In genomic region chr10:25432351-25432750, GRCm38 (mm10) we compare ENCODE assay signal across 8 mouse cellular contexts.
DNase-seq lines count a peak whose midpoint lies in the region; ATAC-seq lines count a peak whose summit lies in the region.
"Had no signal": no experiment of that assay in that cellular context is flagged by ENCODE, and none has a peak within 500 bp of the region (broad histone marks: within the 10 kb centered on the region; RNA-seq: fewer than 3 reads in every experiment).

No protein-coding gene starts in this region.

- H3K4me3 ChIP-seq in lung, embryonic 16.5 days (ENCODE audit: low read length), result peak overlapping the region; percentile 29
- H3K4me3 ChIP-seq in hindbrain, embryonic 14.5 days (replicated peaks; ENCODE audit: low read length), result no peak overlapping the region
- H3K4me3 ChIP-seq: neural tube, embryonic 13.5 days had no signal

- no peak overlapping the region; the same call in 1 of the 2 replicates for H3K9ac ChIP-seq in lung, embryonic 16.5 days (ENCODE audit: low read length)
- no peak overlapping the region for H3K9ac ChIP-seq in hindbrain, embryonic 14.5 days
- H3K9ac ChIP-seq: neural tube, embryonic 13.5 days had no signal

- 12% methylated on average over 10 of the region's 10 CpGs for WGBS in lung, embryonic 16.5 days
- WGBS in hindbrain, embryonic 14.5 days, result 66% methylated on average over 10 of the region's 10 CpGs

- no peaks in the 10 kb centered on the region for H3K36me3 ChIP-seq in lung, embryonic 16.5 days (ENCODE audit: control insufficient read depth, insufficient read depth, low read length)
- no peaks in the 10 kb centered on the region for H3K36me3 ChIP-seq in hindbrain, embryonic 14.5 days (replicated peaks; ENCODE audit: control insufficient read depth, insufficient read depth)
- H3K36me3 ChIP-seq: neural tube, embryonic 13.5 days had no signal

- peak; percentile 63 for ATAC-seq in lung, embryonic 16.5 days (ENCODE audit: low read depth)
- no peak for ATAC-seq in hindbrain, embryonic 14.5 days (ENCODE audit: low FRiP score)

- peaks cover 61% of the 10 kb centered on the region for H3K4me1 ChIP-seq in lung, embryonic 16.5 days (replicated peaks; ENCODE audit: control insufficient read depth, insufficient read depth, low read length)
- H3K4me1 ChIP-seq in hindbrain, embryonic 14.5 days (replicated peaks; ENCODE audit: control insufficient read depth, insufficient read depth, low read length), result peaks cover 4% of the 10 kb centered on the region; the same call in 1 of the 2 replicates

- DNase-seq in R1 (ENCODE audit: low read depth, low spot score), result peak; percentile 89
- peak; percentile 72 for DNase-seq in gastrocnemius, adult 18-20 months (ENCODE audit: low spot score)
- peak; percentile 72 for DNase-seq in heart, postnatal 4 days
- DNase-seq in cerebellum, postnatal 25 days, result no peak
- no peak for DNase-seq in hindbrain, embryonic 14.5 days (ENCODE audit: low spot score)
- DNase-seq in adrenal gland, postnatal 14 days, result no peak

- H3K9me3 ChIP-seq in lung, embryonic 16.5 days (ENCODE audit: control insufficient read depth, low read length), result no peaks in the 10 kb centered on the region
- no peaks in the 10 kb centered on the region for H3K9me3 ChIP-seq in hindbrain, embryonic 14.5 days (ENCODE audit: control insufficient read depth, low read length)
- H3K9me3 ChIP-seq: neural tube, embryonic 13.5 days had no signal

- peak overlapping the region; percentile 66 for H3K27ac ChIP-seq in lung, embryonic 16.5 days (ENCODE audit: low read length)
- H3K27ac ChIP-seq in hindbrain, embryonic 14.5 days, result no peak overlapping the region
- H3K27ac ChIP-seq: neural tube, embryonic 13.5 days had no signal

- no peaks in the 10 kb centered on the region for H3K27me3 ChIP-seq in lung, embryonic 16.5 days (ENCODE audit: control insufficient read depth, insufficient read depth, low read depth, low read length)
- H3K27me3 ChIP-seq in hindbrain, embryonic 14.5 days (ENCODE audit: control insufficient read depth, insufficient read depth, low read length), result no peaks in the 10 kb centered on the region
- H3K27me3 ChIP-seq: neural tube, embryonic 13.5 days had no signal

- H3K4me2 ChIP-seq in lung, embryonic 16.5 days (ENCODE audit: low read depth, low read length), result peak overlapping the region; percentile 48
- H3K4me2 ChIP-seq in hindbrain, embryonic 14.5 days (replicated peaks), result no peak overlapping the region
- H3K4me2 ChIP-seq: neural tube, embryonic 13.5 days had no signal

Comparison
In these comparisons a context has a peak if more than half of its experiments do, and no peak if none do; other contexts are left out.
1. DNase-seq: peak in R1 (single experiment), gastrocnemius, adult 18-20 months (single experiment) and heart, postnatal 4 days (single experiment); none in cerebellum, postnatal 25 days (0 of 2), hindbrain, embryonic 14.5 days (single experiment) and adrenal gland, postnatal 14 days (single experiment).